14 mouse cellular contexts compared by ENCODE assay signal in the genomic region with DNA sequence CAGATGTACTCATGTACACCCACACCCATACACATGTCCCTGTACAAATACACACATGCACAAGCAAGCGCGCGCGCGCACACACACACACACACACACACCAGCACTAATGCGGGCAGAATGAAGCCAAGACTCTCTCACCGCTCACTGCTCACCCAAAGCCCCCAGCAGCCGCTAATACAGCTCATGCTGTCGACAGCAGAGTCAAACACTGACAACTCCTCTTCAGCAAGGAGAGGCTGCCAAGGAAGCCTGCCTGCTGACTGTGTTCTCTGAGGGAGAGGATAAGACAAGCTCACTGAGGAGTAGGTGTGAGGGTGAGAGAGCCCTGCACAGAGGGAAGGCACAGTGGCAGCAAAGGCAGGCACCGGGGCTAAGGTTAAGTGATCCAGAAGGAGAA. TPM values are rescaled to one million over a fixed set of nuclear protein-coding genes. Genes with fewer than 3 reads are reported as not detected.
DNase-seq lines count a peak whose midpoint lies in the region; ATAC-seq and TF ChIP-seq lines count a peak whose summit lies in the region.
"Had no signal": no experiment of that assay in that cellular context is flagged by ENCODE, and none has a peak within 500 bp of the region (broad histone marks: within the 10 kb centered on the region; RNA-seq: fewer than 3 reads in every experiment).

No protein-coding gene starts in this region.

- peak; percentile 50; the same call in 1 of the 2 replicates for ATAC-seq in forebrain, postnatal 0 days
- no peak for ATAC-seq in forebrain, embryonic 13.5 days
- ATAC-seq: CD4-positive, CD25-positive, alpha-beta regulatory T cell, adult 4 months; midbrain, embryonic 16.5 days had no signal

- no peak overlapping the region for H3K4me3 ChIP-seq in forebrain, postnatal 0 days (ENCODE audit: low read depth, low read length)
- no peak overlapping the region for H3K4me3 ChIP-seq in forebrain, embryonic 13.5 days
- H3K4me3 ChIP-seq in layer of hippocampus, adult 2 months = no peak overlapping the region
- H3K4me3 ChIP-seq: kidney, embryonic 15.5 days had no signal

- no peak overlapping the region for H3K9ac ChIP-seq in forebrain, postnatal 0 days
- no peak overlapping the region for H3K9ac ChIP-seq in forebrain, embryonic 13.5 days
- H3K9ac ChIP-seq: kidney, embryonic 15.5 days; liver, embryonic 14.5 days had no signal

- no peaks in the 10 kb centered on the region for H3K9me3 ChIP-seq in forebrain, postnatal 0 days (ENCODE audit: low read length)
- H3K9me3 ChIP-seq in forebrain, embryonic 13.5 days (replicated peaks) = no peaks in the 10 kb centered on the region
- H3K9me3 ChIP-seq: kidney, embryonic 15.5 days had no signal

- no peak for TF ChIP-seq CTCF in forebrain, postnatal 0 days (IDR thresholded peaks at IDR 0.05; ENCODE audit: low read depth)
- no peak for TF ChIP-seq CTCF in layer of hippocampus, adult 2 months (conservative IDR thresholded peaks at IDR 0.05)

- H3K4me1 ChIP-seq in forebrain, postnatal 0 days (ENCODE audit: insufficient read depth) = no peaks in the 10 kb centered on the region
- H3K4me1 ChIP-seq in forebrain, embryonic 13.5 days = no peaks in the 10 kb centered on the region

- no peak overlapping the region for H3K4me2 ChIP-seq in forebrain, postnatal 0 days (ENCODE audit: low read depth)
- H3K4me2 ChIP-seq in forebrain, embryonic 13.5 days = no peak overlapping the region
- H3K4me2 ChIP-seq: kidney, embryonic 15.5 days had no signal

- WGBS in forebrain, postnatal 0 days = 66% methylated on average over 10 of the region's 10 CpGs
- WGBS in forebrain, embryonic 13.5 days = 82% methylated on average over 10 of the region's 10 CpGs

- no peaks in the 10 kb centered on the region for H3K36me3 ChIP-seq in forebrain, postnatal 0 days (ENCODE audit: insufficient read depth)
- H3K36me3 ChIP-seq in forebrain, embryonic 13.5 days (ENCODE audit: poor library complexity, severe bottlenecking) = no peaks in the 10 kb centered on the region
- H3K36me3 ChIP-seq: kidney, embryonic 15.5 days had no signal

- no peaks in the 10 kb centered on the region for H3K27me3 ChIP-seq in forebrain, postnatal 0 days (ENCODE audit: insufficient read depth, low read length)
- no peaks in the 10 kb centered on the region for H3K27me3 ChIP-seq in forebrain, embryonic 13.5 days

- no peak for DNase-seq in forebrain, postnatal 0 days
- DNase-seq in layer of hippocampus, adult 2 months (ENCODE audit: low spot score in 2 of 2) = peak in 1 of 2 experiments; percentile 23
- DNase-seq in layer of hippocampus, adult 8-10 months (ENCODE audit: low spot score in 2 of 2) = no peak
- DNase-seq in heart, postnatal 10 days = peak; percentile 65 to 66
- DNase-seq in left cerebral cortex, postnatal 4 days = peak; percentile 41
- no peak for DNase-seq in kidney, postnatal 14 days
- no peak for DNase-seq in adrenal gland, adult 18-20 months (ENCODE audit: low spot score in 2 of 2)
- DNase-seq: adrenal gland, adult 2 months had no signal

- intact Hi-C loops in heart, postnatal 10 days (cut with DNase I) = no loop called here
- intact Hi-C loops in left cerebral cortex, postnatal 4 days (cut with DNase I) = no loop called here

- H3K27ac ChIP-seq in forebrain, postnatal 0 days (ENCODE audit: low read depth, low read length) = no peak overlapping the region
- no peak overlapping the region for H3K27ac ChIP-seq in forebrain, embryonic 13.5 days
- H3K27ac ChIP-seq in layer of hippocampus, adult 2 months = peak overlapping the region; percentile 43; the same call in 1 of the 2 replicates
- H3K27ac ChIP-seq: kidney, embryonic 15.5 days; liver, embryonic 14.5 days; macrophage had no signal

RNA-seq across cellular contexts. Expression of a gene that starts 11.4 kb away (rescaled TPM):
- 4.2 and 6.2 TPM in 2 replicates for total RNA-seq in forebrain, postnatal 0 days (2014; rRNA removed)
- polyA plus RNA-seq in forebrain, postnatal 0 days (2015; fragmentation: Nextera tagmentation; extraction: Ambion mirVana) = 0.96 and 1.8 TPM in 2 replicates
- polyA plus RNA-seq in forebrain, embryonic 13.5 days (2015; fragmentation: Nextera tagmentation; extraction: Ambion mirVana) = 0.56 and 0.67 TPM in 2 replicates
- total RNA-seq in layer of hippocampus, adult 2 months (2021) = 10 to 100 TPM; 20.3 to 26.7 TPM
- 10 to 100 TPM; 22.2 to 32.4 (median 26.7) TPM for total RNA-seq in layer of hippocampus, adult 8-10 months (2022)
- total RNA-seq in heart, postnatal 10 days (2021) = 1 to 10 TPM; 4.3 to 6.1 TPM
- total RNA-seq in left cerebral cortex, postnatal 4 days (2021) = 1 to 10 TPM; 6.3 to 8.4 TPM
- 1 to 10 TPM; 2.1 to 2.4 TPM for total RNA-seq in adrenal gland, adult 18-20 months (2021)
- polyA plus RNA-seq: CD4-positive, CD25-positive, alpha-beta regulatory T cell, adult 4 months; macrophage had no signal

Comparison
In these comparisons a context has a peak if more than half of its experiments do, and no peak if none do; other contexts are left out.
1. DNase-seq: peak in heart, postnatal 10 days (2 of 2) and left cerebral cortex, postnatal 4 days (single experiment); none in forebrain, postnatal 0 days (single experiment), layer of hippocampus, adult 8-10 months (0 of 2), kidney, postnatal 14 days (single experiment) and adrenal gland, adult 18-20 months (0 of 2).